Mouse (Mus musculus) stomach, postnatal 0 days (tissue): ENCODE data around the gene Gm17349.

Experiments
- CTCF ChIP-seq: IDR thresholded peaks from 2 replicates; pipeline ENCODE4 v1.5.1; 2016; ENCODE audit warnings: antibody characterized with exemption, low read depth, mild to moderate bottlenecking, moderate library complexity
- EP300 ChIP-seq: optimal IDR thresholded peaks from 2 replicates; pipeline ENCODE3; 2016; ENCODE audit warnings: antibody characterized with exemption

DNA sequence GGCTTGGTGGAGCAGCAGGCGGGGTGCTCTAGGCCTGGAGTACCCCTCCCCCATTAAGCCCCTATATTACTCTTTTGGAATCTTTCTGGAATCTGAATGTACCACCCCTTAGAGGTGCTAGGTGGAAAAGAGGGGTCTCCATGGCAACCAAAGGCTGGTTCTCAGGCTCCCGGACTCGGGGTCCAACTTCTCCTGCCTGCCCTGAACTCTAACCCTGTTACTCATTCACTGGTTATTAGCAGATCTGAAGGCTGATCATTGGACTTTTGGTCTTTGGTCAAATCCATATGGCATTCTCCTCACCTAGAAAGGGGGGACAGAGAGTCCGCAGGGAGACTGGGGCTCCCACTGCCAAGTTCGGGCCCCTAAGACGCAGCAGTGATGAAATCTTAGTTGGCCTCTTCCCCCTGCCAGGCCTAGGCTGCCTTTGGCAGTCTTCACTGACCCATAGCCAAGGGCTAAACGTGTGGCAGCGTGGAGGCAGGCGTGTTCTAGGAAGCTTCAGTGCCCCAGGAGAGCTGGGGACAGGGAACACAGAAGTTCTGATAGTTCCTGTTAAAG, 13.3 kb upstream of the Gm17349 start:
- no peak for TF ChIP-seq CTCF
- no peak for TF ChIP-seq EP300
